ENCODE assay signal across 8 mouse cellular contexts in the genomic region with DNA sequence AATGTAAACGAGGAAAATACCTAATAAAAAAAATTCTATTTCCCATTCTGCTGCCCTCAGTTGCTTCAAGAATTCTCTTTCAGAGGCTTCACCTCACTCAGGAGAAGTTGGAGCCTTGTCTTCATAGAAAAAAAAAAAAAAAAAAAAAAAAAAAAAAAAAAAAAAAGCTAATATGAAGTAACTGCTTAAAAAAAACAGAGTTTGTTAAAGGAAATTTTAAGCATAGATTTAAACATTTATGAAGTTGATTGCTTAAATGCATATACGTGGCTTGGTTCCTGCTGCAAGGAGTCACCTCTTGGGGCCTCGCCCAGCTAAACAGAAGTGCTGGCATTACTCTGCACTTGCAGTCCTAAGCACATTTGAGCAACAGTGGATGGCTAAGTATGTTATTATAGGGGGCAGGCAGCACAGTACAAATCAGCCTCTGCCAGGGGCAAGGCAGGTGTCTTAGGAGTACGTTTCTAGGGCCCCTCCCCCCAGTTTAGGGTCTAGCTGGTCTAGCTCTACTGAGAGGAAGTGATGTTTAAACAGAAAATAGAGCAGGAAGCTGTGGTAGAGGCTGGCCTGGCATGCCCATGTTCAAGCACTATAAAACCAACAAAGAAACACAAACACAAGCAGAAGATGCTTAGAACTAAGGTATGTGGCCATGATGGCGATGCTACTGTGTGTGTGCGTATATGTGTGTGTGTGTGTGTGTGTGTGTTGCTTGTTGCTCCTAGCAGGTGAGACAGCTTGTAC. TPM values are rescaled to one million over a fixed set of nuclear protein-coding genes. Genes with fewer than 3 reads are reported as not detected.
DNase-seq lines count a peak whose midpoint lies in the region; ATAC-seq lines count a peak whose summit lies in the region.

A gene (plus strand): TSS at position 528 of the 744 bp plus-strand sequence.

- H3K9me3 ChIP-seq in megakaryocyte, embryonic 14.5 days = no peaks in the 10 kb centered on the region; the same call in 1 of the 2 replicates

- peak within 1 kb of the TSS; percentile 90 for H3K4me3 ChIP-seq in megakaryocyte, embryonic 14.5 days (replicated peaks)

- H3K27me3 ChIP-seq in megakaryocyte, embryonic 14.5 days (replicated peaks) = peaks cover 8% of the 10 kb centered on the region

- H3K4me1 ChIP-seq in megakaryocyte, embryonic 14.5 days = peaks cover 58% of the 10 kb centered on the region

- DNase-seq in left cerebral cortex, adult 18-20 months (ENCODE audit: low spot score in 2 of 2) = no peak
- no peak for DNase-seq in left cerebral cortex, adult 9 months (ENCODE audit: low spot score in 2 of 2)
- DNase-seq in induced T-regulatory cell, adult 2 months (ENCODE audit: low read depth) = peak; percentile 83
- DNase-seq in thymus, postnatal 14 days = peak; percentile 90
- DNase-seq in adipocyte (ENCODE audit: low spot score) = no peak
- no peak for DNase-seq in kidney, adult 9 months

- peaks cover 17% of the 10 kb centered on the region for H3K36me3 ChIP-seq in megakaryocyte, embryonic 14.5 days (replicated peaks; ENCODE audit: low read length)

- peak; percentile 43 for ATAC-seq in common myeloid progenitor, adult 5-6 weeks (replicated peaks; ENCODE audit: low read depth, poor library complexity, severe bottlenecking)

RNA-seq across cellular contexts. Expression of the gene that starts here (rescaled TPM):
- 10 to 100 TPM; 21.1 to 21.2 TPM for total RNA-seq in left cerebral cortex, adult 18-20 months (2021)
- total RNA-seq in common myeloid progenitor, adult 5-6 weeks (2017) = 13.0 and 15.9 TPM in 2 replicates
- polyA plus RNA-seq in megakaryocyte, embryonic 14.5 days (2012; ENCODE audit: insufficient read depth, low replicate concordance) = 11.2 and 11.9 TPM in 2 replicates

Comparison
In these comparisons a context has a peak if more than half of its experiments do, and no peak if none do; other contexts are left out.
1. DNase-seq: peak in induced T-regulatory cell, adult 2 months (single experiment) and thymus, postnatal 14 days (single experiment); none in left cerebral cortex, adult 18-20 months (0 of 2), left cerebral cortex, adult 9 months (0 of 2), adipocyte (single experiment) and kidney, adult 9 months (single experiment).